Mouse (Mus musculus) thymus, postnatal 36 days (tissue): ENCODE measurements around the gene Igsf8.

Experiments used
- DNase-seq, 2 experiments: peaks; one replicate each; pipeline ENCODE4 v3.0.0; 2022; ENCODE audit warnings: mixed read lengths in 2 of 2

Gene Igsf8

GRCm38 (mm10) chr1:172352001-172352400 is 90.6 kb downstream of the Igsf8 start:
- no peak for DNase-seq

GRCm38 (mm10) chr1:172352453-172352852 is 91.0 kb downstream of the Igsf8 start:
- no peak for DNase-seq

GRCm38 (mm10) chr1:172355336-172355735 is 93.9 kb downstream of the Igsf8 start:
- no peak for DNase-seq

- DNase-seq, result peak; percentile 48 to 50
Observed at GRCm38 (mm10) chr1:172357550-172357949, 96.1 kb downstream of the Igsf8 start.

GRCm38 (mm10) chr1:172358341-172358740 is 96.9 kb downstream of the Igsf8 start:
- DNase-seq, result no peak

- DNase-seq, result peak; percentile 21 to 29
Observed at GRCm38 (mm10) chr1:172364684-172365083, 103.2 kb downstream of the Igsf8 start.

GRCm38 (mm10) chr1:172368768-172369418 is 107.5 kb downstream of the Igsf8 start:
- DNase-seq, result peak; percentile 82 to 83
